Comparison of ENCODE assay signal across 8 mouse cellular contexts in the genomic region with DNA sequence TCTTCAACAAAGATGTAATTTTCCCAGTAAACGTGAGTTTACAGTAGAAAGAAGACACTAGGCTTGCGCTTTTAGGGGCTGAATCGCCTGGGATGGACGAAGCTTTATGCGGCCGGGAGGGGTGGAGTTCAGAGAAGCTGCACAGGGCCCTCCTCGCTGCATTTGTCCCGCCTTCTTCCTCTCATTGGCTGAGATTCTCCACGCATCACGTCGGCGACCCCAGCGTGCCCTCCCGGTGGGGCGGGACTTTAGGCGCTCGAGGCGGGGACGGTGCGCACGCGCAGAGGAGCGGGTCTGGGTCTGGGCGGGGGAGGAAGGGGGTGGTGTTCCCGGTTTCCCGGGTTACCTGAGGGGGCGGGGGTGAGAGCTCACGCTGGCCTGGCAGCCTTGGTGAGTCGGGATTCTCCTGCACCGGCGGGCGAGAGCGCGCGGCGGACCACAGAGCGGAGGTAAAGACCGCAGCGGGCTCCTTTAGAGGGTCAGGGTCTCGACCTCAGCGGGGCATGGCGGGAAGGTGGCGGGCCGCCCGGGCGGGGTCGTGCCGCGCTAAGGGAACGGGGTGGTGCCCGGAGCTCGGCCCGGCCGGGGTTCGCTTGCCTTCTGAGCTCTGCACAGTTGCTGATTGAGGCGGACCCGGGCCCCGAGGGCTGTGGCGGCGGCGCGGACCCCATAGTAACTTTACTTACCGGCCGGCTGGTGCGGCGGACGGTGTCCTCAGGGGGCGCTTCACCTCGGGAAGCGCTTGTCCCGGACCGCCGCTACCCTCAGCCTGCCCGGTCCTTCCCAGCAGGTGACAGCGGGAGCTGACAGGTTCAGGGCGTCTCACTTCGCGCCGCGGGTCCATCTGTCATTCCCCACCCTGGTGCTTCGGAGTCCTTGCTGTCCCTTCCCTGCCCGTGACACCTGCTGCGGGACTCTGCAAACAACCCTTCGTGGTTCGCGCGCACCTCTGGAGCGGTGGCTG. TPM values are rescaled to one million over a fixed set of nuclear protein-coding genes. Genes with fewer than 3 reads are reported as not detected.
DNase-seq lines count a peak whose midpoint lies in the region; ATAC-seq and TF ChIP-seq lines count a peak whose summit lies in the region.

A gene (plus strand): TSS at position 350 of the 964 bp plus-strand sequence.

- H3K4me3 ChIP-seq in CH12.LX (replicated peaks in 1 of 3; ENCODE audit: low read depth in 2 of 3, low read length in 2 of 3, poor library complexity in 1 of 3): peak within 1 kb of the TSS; percentile 69 to 100 (median 94)
- peak within 1 kb of the TSS; percentile 85 for H3K4me3 ChIP-seq in forebrain, embryonic 12.5 days (replicated peaks)
- H3K4me3 ChIP-seq in liver, postnatal 0 days (ENCODE audit: low read depth, low read length): peak within 1 kb of the TSS; percentile 91
- peak within 1 kb of the TSS; percentile 80 for H3K4me3 ChIP-seq in neural tube, embryonic 14.5 days (ENCODE audit: low read depth, low read length)

- DNase-seq in CH12.LX (ENCODE audit: extremely low read depth): peak; percentile 97
- DNase-seq in c-Kit-positive CD71-positive TER-119-negative erythroid progenitor cells, embryonic 14.5 days (ENCODE audit: low read depth): peak; percentile 95
- DNase-seq in heart, postnatal 10 days: peak; percentile 99
- DNase-seq in large intestine, adult 2 months (ENCODE audit: low read depth, low spot score): peak; percentile 89
- DNase-seq in liver, postnatal 0 days: peak; percentile 99
- DNase-seq in testis, postnatal 10 days (ENCODE audit: low spot score): peak; percentile 100

- in situ Hi-C loops in CH12.LX (cut with MboI; ENCODE audit: low pct_ligation_motif_present, low pct_unique_long_range_greater_than_20kb, low sequenced_read_pairs): no loop called here

- under 1% methylated on average over 80 of the region's 88 CpGs for WGBS in forebrain, embryonic 12.5 days
- WGBS in large intestine, adult 2 months: under 1% methylated on average over 88 of the region's 88 CpGs
- WGBS in liver, postnatal 0 days (ENCODE audit: insufficient replicate concordance): 1% methylated on average over 84 of the region's 88 CpGs
- under 1% methylated on average over 62 of the region's 88 CpGs for WGBS in neural tube, embryonic 14.5 days

- intact Hi-C loops in heart, postnatal 10 days (cut with DNase I): loop anchor here (2.0 kb wide), 1 partner anchor 74 kb away; no protein-coding TSS in a partner anchor

- peak within 1 kb of the TSS; percentile 90 for H3K9ac ChIP-seq in CH12.LX (ENCODE audit: insufficient read depth, low read depth)
- peak within 1 kb of the TSS; percentile 69 for H3K9ac ChIP-seq in forebrain, embryonic 12.5 days
- H3K9ac ChIP-seq in liver, postnatal 0 days (replicated peaks): peak within 1 kb of the TSS; percentile 85
- peak within 1 kb of the TSS; percentile 77 for H3K9ac ChIP-seq in neural tube, embryonic 14.5 days (replicated peaks; ENCODE audit: low read depth, low read length)

- ATAC-seq in forebrain, embryonic 12.5 days (ENCODE audit: low FRiP score): peak; percentile 98
- ATAC-seq in liver, postnatal 0 days: peak; percentile 95
- ATAC-seq in neural tube, embryonic 14.5 days (ENCODE audit: low read depth): peak; percentile 99

- H3K27ac ChIP-seq in CH12.LX (ENCODE audit: insufficient read depth, low read depth): peak within 1 kb of the TSS; percentile 93
- H3K27ac ChIP-seq in forebrain, embryonic 12.5 days: peak within 1 kb of the TSS; percentile 70
- H3K27ac ChIP-seq in liver, postnatal 0 days (ENCODE audit: low read depth): peak within 1 kb of the TSS; percentile 83
- peak within 1 kb of the TSS; percentile 87 for H3K27ac ChIP-seq in neural tube, embryonic 14.5 days (ENCODE audit: low read depth, low read length)

- peaks cover 0 to 2% of the 10 kb centered on the region in 2 experiments for H3K36me3 ChIP-seq in CH12.LX (replicated peaks in 1 of 2; ENCODE audit: control insufficient read depth in 1 of 2, insufficient read depth in 1 of 2, low read length in 1 of 2)
- H3K36me3 ChIP-seq in forebrain, embryonic 12.5 days (replicated peaks): no peaks in the 10 kb centered on the region
- no peaks in the 10 kb centered on the region for H3K36me3 ChIP-seq in liver, postnatal 0 days (replicated peaks; ENCODE audit: insufficient read depth, low read length)
- no peaks in the 10 kb centered on the region for H3K36me3 ChIP-seq in neural tube, embryonic 14.5 days (ENCODE audit: control insufficient read depth, insufficient read depth, low read length)

- peak within 1 kb of the TSS; percentile 89; the same call in 1 of the 2 replicates for H3K4me2 ChIP-seq in CH12.LX (ENCODE audit: insufficient read depth, low read depth, poor library complexity, severe bottlenecking)
- H3K4me2 ChIP-seq in forebrain, embryonic 12.5 days: peak within 1 kb of the TSS; percentile 86
- peak within 1 kb of the TSS; percentile 91 for H3K4me2 ChIP-seq in liver, postnatal 0 days (ENCODE audit: low read depth, low read length)
- H3K4me2 ChIP-seq in neural tube, embryonic 14.5 days (ENCODE audit: low read depth, low read length): peak within 1 kb of the TSS; percentile 79

- H3K27me3 ChIP-seq in CH12.LX (replicated peaks): no peaks in the 10 kb centered on the region
- H3K27me3 ChIP-seq in forebrain, embryonic 12.5 days: no peaks in the 10 kb centered on the region
- no peaks in the 10 kb centered on the region for H3K27me3 ChIP-seq in liver, postnatal 0 days (ENCODE audit: insufficient read depth, low read length)
- H3K27me3 ChIP-seq in neural tube, embryonic 14.5 days (ENCODE audit: control insufficient read depth, insufficient read depth, low read length): no peaks in the 10 kb centered on the region

- H3K9me3 ChIP-seq in CH12.LX (replicated peaks; ENCODE audit: low read length): no peaks in the 10 kb centered on the region
- no peaks in the 10 kb centered on the region for H3K9me3 ChIP-seq in forebrain, embryonic 12.5 days
- no peaks in the 10 kb centered on the region for H3K9me3 ChIP-seq in liver, postnatal 0 days (ENCODE audit: low read length)
- no peaks in the 10 kb centered on the region for H3K9me3 ChIP-seq in neural tube, embryonic 14.5 days (ENCODE audit: control insufficient read depth, low read length)

- TF ChIP-seq CTCF in CH12.LX (conservative IDR thresholded peaks at IDR 0.05 in 1 of 2, IDR thresholded peaks at IDR 0.05 in 1 of 2; ENCODE audit: low read depth in 2 of 2, low read length in 2 of 2): peak in 1 of 2 experiments; percentile 23; a peak in 1 of 4 replicates
- TF ChIP-seq CTCF in liver, postnatal 0 days (IDR thresholded peaks at IDR 0.05; ENCODE audit: low read depth): peak; percentile 29

- dilution Hi-C loops in CH12.LX (cut with MboI; ENCODE audit: extremely low pct_ligation_motif_present, extremely low pct_unique_long_range_greater_than_20kb, low sequenced_read_pairs): no loop called here

- peak; percentile 66 for TF ChIP-seq POLR2A in CH12.LX (IDR thresholded peaks at IDR 0.05; ENCODE audit: low read depth, low read length)

- peaks cover 5 to 40% of the 10 kb centered on the region in 2 experiments; a peak in 3 of 4 replicates for H3K4me1 ChIP-seq in CH12.LX (ENCODE audit: control insufficient read depth in 1 of 2, insufficient read depth in 2 of 2)
- H3K4me1 ChIP-seq in forebrain, embryonic 12.5 days: peaks cover 5% of the 10 kb centered on the region; the same call in 1 of the 2 replicates
- H3K4me1 ChIP-seq in liver, postnatal 0 days (ENCODE audit: insufficient read depth): peaks cover 10% of the 10 kb centered on the region
- H3K4me1 ChIP-seq in neural tube, embryonic 14.5 days (ENCODE audit: control insufficient read depth, insufficient read depth, low read length): 0 out of 2 replicates have a peak, but pooled peaks cover 5% of the 10 kb centered on the region

- TF ChIP-seq RAD21 in CH12.LX (IDR thresholded peaks at IDR 0.05; ENCODE audit: low read depth, low read length): no peak; the same call in 1 of the 2 replicates

- peak; percentile 23; the same call in 1 of the 2 replicates for TF ChIP-seq EP300 in CH12.LX (IDR thresholded peaks at IDR 0.05; ENCODE audit: low read length)
- no peak for TF ChIP-seq EP300 in liver, postnatal 0 days (IDR thresholded peaks at IDR 0.05; ENCODE audit: low read depth)

- H3K79me2 ChIP-seq in CH12.LX (replicated peaks; ENCODE audit: control insufficient read depth, extremely low read depth, insufficient read depth, poor library complexity, severe bottlenecking): peaks cover 39% of the 10 kb centered on the region

TF ChIP-seq in CH12.LX, 34 proteins besides CTCF, POLR2A, EP300 and RAD21 (continues in another document):
- TF ChIP-seq UBTF (IDR thresholded peaks at IDR 0.05; ENCODE audit: low read depth, low read length) (peak; percentile 65; the same call in 1 of the 2 replicates), SIN3A (IDR thresholded peaks at IDR 0.05; ENCODE audit: low read length) (peak; percentile 73; the same call in 1 of the 2 replicates), ETS1 (conservative IDR thresholded peaks at IDR 0.05; ENCODE audit: low read depth, low read length) (no peak), IRF4 (IDR thresholded peaks at IDR 0.05; ENCODE audit: low read depth, low read length) (peak; percentile 55), ELF1 (IDR thresholded peaks at IDR 0.05; ENCODE audit: low read depth, low read length) (peak; percentile 71), NELFE (IDR thresholded peaks at IDR 0.05; ENCODE audit: low read depth, low read length) (peak; percentile 76), MEF2A (IDR thresholded peaks at IDR 0.05; ENCODE audit: borderline replicate concordance, low read depth, low read length) (peak; percentile 45; the same call in 1 of the 2 replicates), BHLHE40 (IDR thresholded peaks at IDR 0.05; ENCODE audit: low read depth, low read length) (peak; percentile 43; the same call in 1 of the 2 replicates), POLR2AphosphoS2 (IDR thresholded peaks at IDR 0.05; ENCODE audit: low read depth, low read length) (no peak; the same call in 1 of the 2 replicates), TBP (conservative IDR thresholded peaks at IDR 0.05; ENCODE audit: low read depth, low read length) (peak; percentile 68), CHD2 (IDR thresholded peaks at IDR 0.05; ENCODE audit: low read length) (peak; percentile 79), JUN (IDR thresholded peaks at IDR 0.05; ENCODE audit: insufficient read depth, low read depth, low read length) (no peak), MAX (IDR thresholded peaks at IDR 0.05; ENCODE audit: low read length) (peak; percentile 48; the same call in 1 of the 2 replicates), ZC3H11A (IDR thresholded peaks at IDR 0.05; ENCODE audit: low read depth, low read length) (no peak)

RNA-seq across cellular contexts. Expression of the gene that starts here (rescaled TPM):
- total RNA-seq in CH12.LX (2012; rRNA removed): 33.1 and 38.1 TPM in 2 replicates
- total RNA-seq in CH12.LX (2014; rRNA removed): 31.2 and 34.8 TPM in 2 replicates
- 48.7 and 61.1 TPM in 2 replicates for polyA plus RNA-seq in CH12.LX (2012; ENCODE audit: insufficient read length, low read depth)
- polyA plus RNA-seq in forebrain, embryonic 12.5 days (2016; fragmentation: Nextera tagmentation; extraction: Ambion mirVana): 4.6 and 5.7 TPM in 2 replicates
- total RNA-seq in heart, postnatal 10 days (2021): 10 to 100 TPM; 12.0 to 15.1 TPM
- 1.0 and 1.9 TPM in 2 replicates for polyA plus RNA-seq in large intestine, adult 2 months (2012; rRNA removed)
- polyA plus RNA-seq in liver, postnatal 0 days (2015; fragmentation: Nextera tagmentation; extraction: Ambion mirVana): 3.1 and 5.6 TPM in 2 replicates
- polyA plus RNA-seq in neural tube, embryonic 14.5 days (2014; fragmentation: Nextera tagmentation; extraction: Ambion mirVana): 5.7 and 9.7 TPM in 2 replicates

Comparison
In these comparisons a context has a peak if more than half of its experiments do, and no peak if none do; other contexts are left out.
1. Peak in every context shown above with its lines: DNase-seq, ATAC-seq, H3K4me3 ChIP-seq and H3K27ac ChIP-seq.